8 mouse cellular contexts compared by ENCODE assay signal in genomic region chr7:24364827-24365226, GRCm38 (mm10). TPM values are rescaled to one million over a fixed set of nuclear protein-coding genes. Genes with fewer than 3 reads are reported as not detected.
A peak's percentile ranks its signal among the peaks of the same experiment; 100 is the strongest.
DNase-seq lines count a peak whose midpoint lies in the region; ATAC-seq and TF ChIP-seq lines count a peak whose summit lies in the region.

No protein-coding gene starts in this region.

- TF ChIP-seq CTCF in embryonic fibroblast, embryonic 13.5 days (IDR thresholded peaks at IDR 0.05; ENCODE audit: borderline replicate concordance, insufficient read depth, low read length) = peak; percentile 37; the same call in 1 of the 2 replicates

- TF ChIP-seq POLR2A in embryonic fibroblast, embryonic 13.5 days (IDR thresholded peaks at IDR 0.05; ENCODE audit: low read depth, low read length) = peak; percentile 23; the same call in 1 of the 2 replicates

- no peak overlapping the region for H3K4me2 ChIP-seq in limb, embryonic 13.5 days (replicated peaks)
- no peak overlapping the region for H3K4me2 ChIP-seq in midbrain, embryonic 15.5 days

- 0 out of 2 replicates have a peak, but pooled peaks cover 3% of the 10 kb centered on the region for H3K27me3 ChIP-seq in limb, embryonic 13.5 days
- H3K27me3 ChIP-seq in midbrain, embryonic 15.5 days (replicated peaks) = peaks cover 4% of the 10 kb centered on the region; the same call in 1 of the 2 replicates

- DNase-seq in 416B (ENCODE audit: low read depth) = peak; percentile 90
- DNase-seq in adrenal gland, postnatal 4 days (ENCODE audit: low spot score in 2 of 2) = peak; percentile 61 to 70
- peak; percentile 25 to 72 for DNase-seq in heart, adult 9 months (ENCODE audit: low spot score in 2 of 2)
- DNase-seq in kidney, adult 9 months = peak; percentile 82
- DNase-seq in spleen, adult 18-20 months = peak; percentile 67 to 89

- H3K9ac ChIP-seq in limb, embryonic 13.5 days = no peak overlapping the region; the same call in 1 of the 2 replicates
- no peak overlapping the region for H3K9ac ChIP-seq in midbrain, embryonic 15.5 days

- peak overlapping the region; percentile 89 for H3K27ac ChIP-seq in embryonic fibroblast, embryonic 13.5 days (ENCODE audit: insufficient read depth, low read length)
- H3K27ac ChIP-seq in limb, embryonic 13.5 days = no peak overlapping the region
- H3K27ac ChIP-seq in midbrain, embryonic 15.5 days = no peak overlapping the region

- peak; percentile 55; the same call in 1 of the 2 replicates for ATAC-seq in limb, embryonic 13.5 days (ENCODE audit: low FRiP score, low read depth)
- peak; percentile 78 for ATAC-seq in midbrain, embryonic 15.5 days (replicated peaks)

- no peak overlapping the region for H3K4me3 ChIP-seq in embryonic fibroblast, embryonic 13.5 days (ENCODE audit: insufficient read depth, low read length)
- H3K4me3 ChIP-seq in limb, embryonic 13.5 days = no peak overlapping the region
- H3K4me3 ChIP-seq in midbrain, embryonic 15.5 days = no peak overlapping the region

- H3K36me3 ChIP-seq in limb, embryonic 13.5 days = no peaks in the 10 kb centered on the region
- no peaks in the 10 kb centered on the region for H3K36me3 ChIP-seq in midbrain, embryonic 15.5 days (replicated peaks)

- H3K4me1 ChIP-seq in embryonic fibroblast, embryonic 13.5 days (ENCODE audit: control insufficient read depth, insufficient read depth, low read length) = peaks cover 9% of the 10 kb centered on the region
- peaks cover 6% of the 10 kb centered on the region for H3K4me1 ChIP-seq in limb, embryonic 13.5 days
- H3K4me1 ChIP-seq in midbrain, embryonic 15.5 days = no peaks in the 10 kb centered on the region; the same call in 1 of the 2 replicates

- 22% methylated on average over 10 of the region's 10 CpGs for WGBS in limb, embryonic 13.5 days
- 21% methylated on average over 10 of the region's 10 CpGs for WGBS in midbrain, embryonic 15.5 days

- H3K9me3 ChIP-seq in limb, embryonic 13.5 days = no peaks in the 10 kb centered on the region
- H3K9me3 ChIP-seq in midbrain, embryonic 15.5 days = no peaks in the 10 kb centered on the region

RNA-seq across cellular contexts. Expression of gene Kcnn4, which starts 5.2 kb away (rescaled TPM):
- 1 to 10 TPM; 3.0 to 7.3 TPM for total RNA-seq in adrenal gland, postnatal 4 days (2021)
- polyA plus RNA-seq in embryonic fibroblast, embryonic 13.5 days (2011; ENCODE audit: insufficient read length, low read depth, missing spikeins) = 1.9 and 3.4 TPM in 2 replicates
- 1.4 and 2.4 TPM in 2 replicates for polyA plus RNA-seq in limb, embryonic 13.5 days (2015; fragmentation: Nextera tagmentation; extraction: Ambion mirVana)
- polyA plus RNA-seq in midbrain, embryonic 15.5 days (2015; fragmentation: Nextera tagmentation; extraction: Ambion mirVana) = 0.92 and 1.1 TPM in 2 replicates

RNA-seq across cellular contexts. Expression of gene Lypd5, which starts 15.8 kb away (rescaled TPM):
- not detected for total RNA-seq in adrenal gland, postnatal 4 days (2021)
- polyA plus RNA-seq in embryonic fibroblast, embryonic 13.5 days (2011; ENCODE audit: insufficient read length, low read depth, missing spikeins) = not detected in 2 replicates
- not detected in 2 replicates for polyA plus RNA-seq in limb, embryonic 13.5 days (2015; fragmentation: Nextera tagmentation; extraction: Ambion mirVana)
- polyA plus RNA-seq in midbrain, embryonic 15.5 days (2015; fragmentation: Nextera tagmentation; extraction: Ambion mirVana) = not detected in 2 replicates

RNA-seq across cellular contexts. Expression of gene Tescl, which starts 31.1 kb away (rescaled TPM):
- total RNA-seq in adrenal gland, postnatal 4 days (2021) = under 1 TPM; 0.36 to 0.37 TPM
- polyA plus RNA-seq in embryonic fibroblast, embryonic 13.5 days (2011; ENCODE audit: insufficient read length, low read depth, missing spikeins) = not detected in 2 replicates
- polyA plus RNA-seq in limb, embryonic 13.5 days (2015; fragmentation: Nextera tagmentation; extraction: Ambion mirVana) = not detected in 2 replicates
- polyA plus RNA-seq in midbrain, embryonic 15.5 days (2015; fragmentation: Nextera tagmentation; extraction: Ambion mirVana) = 0.48 TPM in 1 of 2 replicates, not detected in the other

RNA-seq across cellular contexts. Expression of gene Smg9, which starts 34.6 kb away (rescaled TPM):
- 10 to 100 TPM; 25.6 to 32.3 TPM for total RNA-seq in adrenal gland, postnatal 4 days (2021)
- 14.8 and 18.1 TPM in 2 replicates for polyA plus RNA-seq in embryonic fibroblast, embryonic 13.5 days (2011; ENCODE audit: insufficient read length, low read depth, missing spikeins)
- 24.5 and 25.1 TPM in 2 replicates for polyA plus RNA-seq in limb, embryonic 13.5 days (2015; fragmentation: Nextera tagmentation; extraction: Ambion mirVana)
- 38.4 and 40.3 TPM in 2 replicates for polyA plus RNA-seq in midbrain, embryonic 15.5 days (2015; fragmentation: Nextera tagmentation; extraction: Ambion mirVana)

RNA-seq across cellular contexts. Expression of gene Zfp94, which starts 48.4 kb away (rescaled TPM):
- 1 to 10 TPM; 5.8 to 7.0 TPM for total RNA-seq in adrenal gland, postnatal 4 days (2021)
- polyA plus RNA-seq in embryonic fibroblast, embryonic 13.5 days (2011; ENCODE audit: insufficient read length, low read depth, missing spikeins) = 3.8 and 4.4 TPM in 2 replicates
- polyA plus RNA-seq in limb, embryonic 13.5 days (2015; fragmentation: Nextera tagmentation; extraction: Ambion mirVana) = 15.0 and 16.0 TPM in 2 replicates
- 23.6 and 24.5 TPM in 2 replicates for polyA plus RNA-seq in midbrain, embryonic 15.5 days (2015; fragmentation: Nextera tagmentation; extraction: Ambion mirVana)
